Mouse (Mus musculus): ENCODE data around the gene Slc2a6.

The Slc2a6 gene

DNA sequence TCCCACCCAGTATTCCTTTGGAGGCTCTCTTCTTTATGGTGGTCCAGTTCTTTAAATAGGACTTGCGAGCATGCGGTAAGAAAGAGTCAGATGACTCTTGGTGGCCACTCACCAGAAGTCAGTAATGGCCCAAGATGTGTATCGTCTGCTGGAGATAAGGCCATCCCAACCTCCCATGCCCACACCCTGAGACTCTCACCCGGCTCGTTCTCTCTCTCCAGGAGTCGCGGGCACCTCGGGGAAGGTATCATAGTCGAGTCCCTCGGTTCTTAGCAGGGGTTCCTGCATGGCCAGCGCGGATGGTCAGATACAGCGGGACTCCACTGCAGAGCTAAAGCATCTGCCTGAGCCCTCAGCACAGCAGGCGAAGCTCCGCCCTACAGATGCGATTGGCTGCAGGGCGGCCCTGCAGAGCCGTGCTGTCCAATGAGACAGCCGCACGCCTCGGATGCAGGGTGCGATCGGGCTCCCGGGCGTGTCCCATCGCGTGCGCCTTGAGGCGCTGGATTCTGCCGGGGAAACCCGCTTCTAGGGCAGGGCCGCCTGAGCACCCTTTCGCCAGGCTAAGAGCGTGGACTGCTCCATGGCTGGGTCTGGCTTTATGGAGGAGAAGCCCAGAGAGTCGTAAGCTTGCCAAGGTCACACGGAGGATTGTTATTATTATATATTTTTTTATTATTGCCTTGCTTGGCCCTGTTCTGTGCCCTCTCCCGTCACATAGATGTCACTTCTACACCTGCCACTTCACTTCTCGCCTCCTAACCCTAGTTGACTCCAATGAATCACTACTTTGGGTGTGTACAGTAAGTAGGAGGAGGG, at the start of gene Slc2a6:
Slc2a6 (minus strand) TSS at position 381 of the 819 bp plus-strand sequence.
- peak; percentile 56 for DNase-seq (ENCODE audit: low spot score)

DNA sequence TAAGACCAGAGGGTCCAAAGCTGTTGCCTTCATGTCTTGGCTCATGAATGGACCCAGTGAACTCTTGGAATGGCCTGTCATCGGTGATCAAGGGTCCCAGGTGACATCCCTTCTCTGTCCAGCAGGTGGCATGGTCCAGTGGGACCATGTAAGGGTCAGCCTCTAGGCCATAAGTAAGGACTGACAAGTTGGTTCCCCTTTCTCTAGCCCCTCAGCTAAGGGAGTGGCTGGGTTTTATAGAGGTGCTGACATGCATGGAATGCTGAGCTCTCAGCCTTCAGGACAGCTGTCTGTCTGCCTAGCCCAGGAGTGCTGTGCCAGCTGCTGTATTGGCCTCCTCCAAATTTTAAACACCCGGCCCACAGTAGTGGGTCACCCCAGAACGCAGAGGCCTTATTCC, 47.7 kb upstream of the Slc2a6 start:
- no peak for DNase-seq (ENCODE audit: low spot score)

DNA sequence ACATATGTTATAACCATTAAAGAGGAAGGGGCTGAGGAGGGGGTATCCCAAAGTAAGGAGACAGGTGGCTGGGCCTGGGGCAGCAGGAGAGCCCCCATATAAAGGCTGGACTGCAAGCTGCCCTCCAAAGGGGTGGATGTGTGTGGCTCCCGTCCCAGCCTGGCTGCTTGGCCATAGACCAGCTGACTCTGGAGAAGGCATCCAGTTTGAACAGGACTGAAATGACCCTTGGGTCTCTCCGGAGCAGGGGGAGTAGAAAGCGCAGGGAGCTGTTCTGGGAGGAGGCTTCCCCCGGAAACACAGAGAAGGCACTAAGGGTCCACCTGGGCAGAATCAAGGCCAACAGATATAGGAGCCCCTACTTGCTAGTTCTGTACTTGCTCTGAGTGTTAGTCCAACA, 47.0 kb upstream of the Slc2a6 start:
- no peak for DNase-seq (ENCODE audit: low spot score)

DNA sequence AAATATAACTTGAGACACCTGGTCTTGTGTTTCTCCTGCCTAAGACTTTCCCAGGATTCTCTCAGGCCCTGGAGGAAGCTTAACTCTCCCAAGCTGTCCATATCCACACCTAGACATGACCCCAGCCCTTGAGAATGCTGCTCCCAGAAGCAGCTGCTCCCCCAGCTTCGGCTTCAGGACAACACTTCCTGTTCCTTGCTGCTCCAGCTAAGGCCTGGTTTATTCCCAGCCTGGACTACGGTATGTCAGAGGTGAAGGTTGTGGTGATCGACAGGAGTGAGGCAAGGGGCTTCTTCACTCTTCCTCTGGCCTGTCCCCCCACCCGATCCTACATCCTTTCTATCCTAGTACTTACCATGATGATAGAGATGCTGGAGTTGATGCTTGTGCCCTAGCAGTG, 45.6 kb upstream of the Slc2a6 start:
- no peak for DNase-seq (ENCODE audit: low spot score)

DNA sequence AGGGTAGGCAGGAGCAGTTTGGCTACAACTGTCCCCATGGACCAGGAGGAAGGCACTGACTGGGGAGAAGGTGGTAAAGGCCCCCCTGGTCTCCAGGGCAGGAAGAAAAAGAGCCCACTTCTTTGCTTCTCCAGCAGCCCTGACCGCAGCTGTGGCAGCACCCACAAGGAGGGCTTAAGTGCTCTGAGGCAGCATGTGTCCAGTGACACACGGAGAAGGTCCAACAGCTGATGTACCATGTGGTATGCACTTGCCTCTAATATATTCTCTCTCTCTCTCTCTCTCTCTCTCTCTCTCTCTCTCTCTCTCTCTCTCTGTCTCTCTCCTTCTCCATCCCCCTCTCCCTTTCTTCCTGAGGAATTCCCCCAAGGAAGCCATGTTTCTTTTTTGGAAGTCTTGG, 44.2 kb upstream of the Slc2a6 start, which contains the start of gene Mymk:
Mymk (minus strand) TSS at position 202 of the 400 bp plus-strand sequence.
- no peak for DNase-seq (ENCODE audit: low spot score)

DNA sequence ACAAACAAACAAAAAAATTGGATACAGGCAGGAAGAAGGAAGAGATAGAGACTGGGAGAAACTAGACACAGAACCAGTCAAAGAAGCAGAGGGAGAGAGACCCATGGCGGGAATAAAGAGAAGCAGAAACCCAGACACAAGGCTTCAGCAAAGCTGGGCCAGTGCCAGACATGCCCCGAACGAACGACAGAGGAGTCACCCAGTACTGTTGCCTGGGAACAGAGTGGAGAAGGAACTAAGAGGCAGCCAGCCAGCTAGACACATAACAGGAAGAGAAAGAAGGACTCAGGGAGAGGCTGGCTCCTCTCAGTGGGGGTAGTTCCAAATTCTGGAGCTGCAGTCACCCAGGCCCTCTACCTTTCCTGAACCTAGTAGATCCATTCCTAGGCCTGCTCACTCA, 43.3 kb upstream of the Slc2a6 start:
- no peak for DNase-seq (ENCODE audit: low spot score)

DNA sequence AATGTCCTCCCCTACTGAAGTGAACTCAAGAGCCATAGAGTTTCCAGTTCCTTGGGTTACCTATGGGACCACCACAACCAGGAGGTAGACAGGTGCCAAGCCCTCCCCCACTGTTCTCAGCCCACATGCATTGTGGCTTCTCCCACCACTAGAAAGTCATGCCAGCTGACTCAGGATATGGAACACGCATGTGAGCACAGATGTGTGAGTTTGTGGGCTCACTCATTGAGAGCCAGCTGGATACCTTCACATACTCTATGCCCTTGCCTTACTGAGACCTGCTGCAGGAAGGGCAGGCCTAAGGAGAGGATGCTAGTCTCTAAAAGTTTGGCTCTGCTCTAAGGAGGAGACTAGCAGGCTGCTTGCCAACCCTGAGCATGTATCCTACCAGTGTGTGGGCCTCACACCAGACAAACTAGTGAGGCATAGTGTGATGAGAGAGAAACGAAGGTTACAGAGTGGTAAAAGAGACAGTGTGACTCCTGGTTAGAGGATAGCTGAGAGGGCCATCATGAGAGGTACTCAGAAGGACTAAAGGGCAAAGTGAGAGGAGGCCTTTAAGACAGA, 42.5 kb upstream of the Slc2a6 start:
- no peak for DNase-seq (ENCODE audit: low spot score)

DNA sequence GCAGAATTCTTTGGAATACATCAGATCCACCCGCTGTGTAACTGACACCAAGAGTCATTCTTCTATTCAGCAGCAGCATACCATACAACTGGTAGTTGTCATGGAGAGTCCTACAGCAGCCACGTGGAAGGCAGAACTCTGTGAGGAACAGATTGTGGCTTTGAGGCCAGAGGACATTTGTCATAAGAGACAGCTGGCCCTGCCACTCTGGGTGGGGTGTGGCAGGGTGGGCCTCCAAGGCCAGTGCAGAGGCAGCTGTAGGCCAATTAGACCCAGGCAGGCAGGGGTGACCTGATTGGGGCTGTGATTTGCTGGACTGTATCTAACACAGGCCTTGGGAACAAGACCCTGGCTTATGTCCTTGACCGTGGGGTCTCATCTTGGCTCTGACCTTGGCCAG, 41.8 kb upstream of the Slc2a6 start:
- no peak for DNase-seq (ENCODE audit: low spot score)

DNA sequence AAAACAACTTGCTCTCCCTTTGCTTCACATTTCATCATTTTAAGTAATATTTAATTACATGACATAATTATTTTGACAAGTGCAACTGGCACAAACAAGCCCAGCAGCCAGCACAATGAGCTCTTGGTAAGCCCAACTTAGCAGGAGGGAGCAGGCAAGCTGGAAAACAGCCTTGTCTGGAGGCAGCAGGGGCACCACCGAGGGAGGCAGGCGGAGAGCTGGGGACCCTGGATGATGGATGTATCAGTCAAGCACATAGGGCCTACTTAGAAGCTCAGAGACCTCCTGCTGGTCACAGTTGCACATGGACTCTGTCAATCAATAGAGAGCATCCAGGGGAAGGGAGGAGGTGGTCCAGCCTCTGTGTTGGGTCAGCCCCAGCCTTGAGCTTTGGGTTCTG, 40.2 kb upstream of the Slc2a6 start:
- no peak for DNase-seq (ENCODE audit: low spot score)

DNA sequence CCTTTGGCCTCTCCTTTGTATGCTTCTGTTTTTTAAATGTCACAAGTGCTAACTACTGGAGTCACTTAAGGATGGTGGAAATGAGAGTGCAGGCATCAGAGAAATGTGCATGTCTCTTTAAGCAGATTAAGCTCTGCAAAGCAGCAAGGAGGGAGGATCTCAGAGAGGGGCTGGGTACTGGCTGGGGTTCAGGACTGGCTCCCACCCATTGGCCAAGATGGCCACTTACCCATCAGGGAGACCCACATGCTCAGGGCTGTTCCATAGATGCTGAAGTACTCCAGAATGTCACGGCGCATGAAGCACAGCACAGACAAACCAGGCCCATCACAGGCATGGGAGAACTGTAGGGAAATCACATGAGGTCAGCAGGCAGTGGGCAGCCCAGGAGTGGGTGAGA, 39.3 kb upstream of the Slc2a6 start:
- DNase-seq (ENCODE audit: low spot score), result no peak

DNA sequence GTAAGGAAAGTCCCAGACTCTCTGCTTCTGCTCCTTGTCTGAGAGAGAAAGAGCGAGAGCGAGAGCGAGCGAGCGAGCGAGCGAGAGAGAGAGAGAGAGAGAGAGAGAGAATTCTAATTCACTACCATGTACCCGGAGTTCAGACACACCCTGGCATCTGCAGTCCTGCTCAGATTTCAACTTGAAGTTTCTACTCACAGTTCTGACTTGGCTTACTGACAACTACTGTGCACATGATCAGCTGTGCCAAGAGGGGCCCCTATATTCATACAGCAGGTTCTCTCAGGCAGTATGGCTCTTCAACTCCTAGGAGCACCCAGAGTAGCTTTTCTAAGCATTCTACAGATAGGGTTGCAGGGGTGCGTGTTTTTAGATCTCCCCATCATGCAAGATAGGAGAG, 31.4 kb upstream of the Slc2a6 start:
- DNase-seq (ENCODE audit: low spot score), result no peak

DNA sequence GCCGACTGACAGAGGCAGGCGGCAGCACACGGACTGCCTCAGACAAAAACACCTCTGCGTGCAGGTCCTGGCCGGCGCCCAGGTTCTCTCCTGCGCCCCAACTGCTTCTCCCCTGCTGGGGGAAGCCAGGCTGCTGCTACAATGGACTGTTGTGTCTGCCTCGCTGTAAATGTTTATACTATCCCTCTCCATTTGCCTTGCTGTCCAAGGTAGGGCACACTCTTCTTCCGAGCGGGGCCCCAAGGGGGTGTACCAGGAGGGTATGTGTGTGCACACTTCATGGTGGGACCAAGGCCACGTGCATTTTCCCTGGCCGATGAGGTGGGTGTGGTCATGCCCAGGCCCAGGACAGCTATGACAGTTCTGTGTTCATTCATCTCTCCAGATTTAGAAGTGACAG, 31.0 kb upstream of the Slc2a6 start:
- DNase-seq (ENCODE audit: low spot score), result no peak

DNA sequence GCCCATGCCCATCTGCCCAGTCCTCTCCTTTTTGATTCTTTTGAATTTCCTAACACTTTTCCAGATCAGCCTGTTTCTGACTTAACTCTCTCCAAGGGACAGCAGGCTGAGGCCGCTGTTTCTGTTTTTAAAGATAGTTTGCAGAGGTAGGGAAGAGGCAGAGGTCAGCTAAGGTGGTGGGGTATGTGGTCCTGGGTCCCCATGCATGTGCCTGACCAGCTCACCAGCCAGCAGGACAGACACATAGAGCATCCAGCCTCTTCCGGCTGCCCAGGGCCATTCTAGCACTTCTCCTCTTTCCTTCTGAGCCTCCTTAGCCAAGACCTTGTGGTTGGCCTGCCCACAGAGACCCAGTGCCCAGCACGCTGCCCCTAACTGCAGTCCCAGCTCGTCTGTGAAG, 30.5 kb upstream of the Slc2a6 start:
- no peak for DNase-seq (ENCODE audit: low spot score)

DNA sequence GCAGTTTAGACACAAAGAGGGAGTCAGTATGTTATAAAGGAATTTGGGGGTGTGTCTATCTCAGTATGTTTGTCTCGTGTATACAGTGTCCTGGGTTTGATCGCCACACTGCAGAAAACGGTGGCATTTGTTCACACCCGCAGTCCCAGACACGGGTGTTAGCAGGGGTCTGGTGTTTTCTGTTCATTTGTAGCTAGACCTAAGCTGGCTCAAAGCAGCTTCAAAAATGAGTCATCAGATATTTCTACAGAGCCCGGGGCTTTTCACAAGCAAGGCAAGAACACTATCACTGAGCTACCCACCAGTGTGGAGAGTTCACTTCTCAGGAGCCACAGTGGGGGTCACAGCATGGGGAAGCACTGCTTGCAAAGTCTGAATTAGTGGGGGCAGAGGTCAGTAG, 21.6 kb upstream of the Slc2a6 start:
- DNase-seq (ENCODE audit: low spot score), result no peak

DNA sequence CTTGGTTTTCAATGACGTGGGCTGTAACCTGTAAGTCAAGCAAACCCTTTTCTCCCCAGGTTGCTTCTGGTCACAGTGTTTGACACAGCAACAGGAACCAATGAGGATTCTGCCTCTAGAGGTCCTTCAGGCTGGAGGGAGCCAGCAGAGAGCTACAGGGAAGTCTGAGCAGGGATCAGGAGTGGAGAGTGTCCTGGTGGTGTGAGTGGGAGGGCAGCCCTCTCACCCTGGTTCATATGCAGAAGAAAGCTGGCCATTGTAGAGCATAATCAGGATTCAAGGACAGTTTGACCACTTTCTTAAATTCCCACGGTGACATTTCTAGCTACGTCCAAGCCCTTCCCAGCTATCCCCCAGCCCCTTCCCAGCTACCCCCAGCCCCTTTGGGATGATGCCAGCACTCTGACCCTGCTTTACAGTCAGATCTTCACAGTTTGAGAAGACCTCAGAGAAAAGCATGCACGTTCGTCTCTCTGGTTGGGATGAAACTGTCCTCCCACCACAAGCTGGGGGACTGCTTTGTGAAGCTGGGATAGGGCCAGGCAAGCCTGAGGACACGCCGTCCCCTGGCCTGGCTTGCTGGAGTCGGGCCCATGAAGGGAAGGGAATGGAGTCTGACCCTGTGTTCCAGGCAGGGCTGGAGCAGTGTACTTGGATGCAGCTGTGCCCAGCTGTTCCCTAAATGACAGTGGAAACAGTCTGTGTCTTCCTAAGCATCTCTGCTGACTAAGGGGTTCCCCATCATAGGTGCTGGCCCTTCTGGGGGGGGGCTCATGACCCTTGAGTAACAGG, 18.4 kb upstream of the Slc2a6 start:
- no peak for DNase-seq (ENCODE audit: low spot score)

DNA sequence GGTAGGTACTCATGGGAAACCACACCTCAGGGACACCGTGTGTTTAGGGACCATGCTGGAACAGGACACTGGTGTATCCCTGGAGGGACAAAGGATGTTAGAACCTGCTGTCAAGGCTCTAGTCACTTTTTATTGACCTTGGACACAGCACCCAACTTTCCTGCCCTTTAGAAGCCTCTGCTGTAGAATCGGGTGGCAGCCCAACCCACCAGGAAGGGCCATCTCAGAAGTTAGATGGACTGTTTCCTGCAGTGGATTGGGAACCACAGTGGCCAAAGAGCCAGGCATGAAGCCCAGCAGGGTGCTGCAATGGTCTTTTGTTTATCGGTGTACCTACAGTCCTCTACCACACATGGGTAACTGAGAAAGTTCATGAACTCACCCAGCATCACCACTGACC, 16.8 kb upstream of the Slc2a6 start:
- DNase-seq (ENCODE audit: low spot score), result no peak

DNA sequence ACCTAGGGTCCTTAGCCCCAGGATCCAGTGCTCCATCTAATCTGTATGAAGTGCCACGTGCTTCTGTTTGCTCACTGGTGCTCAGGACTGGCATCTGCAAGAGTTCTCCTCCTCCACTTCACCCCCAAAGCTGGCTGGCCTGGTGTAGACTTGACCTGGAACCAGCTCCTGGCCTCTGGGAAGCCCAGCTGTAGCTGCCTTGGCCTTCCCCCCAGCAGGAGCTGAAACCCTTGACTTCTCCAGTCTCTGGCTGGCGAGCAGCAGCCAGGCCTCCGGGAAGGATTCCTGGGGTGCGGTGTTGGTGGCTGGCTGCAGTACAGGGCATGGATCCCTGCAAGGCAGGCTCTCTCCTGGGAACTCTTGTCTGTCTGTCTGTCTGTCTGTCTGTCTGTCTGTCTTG, 16.4 kb upstream of the Slc2a6 start:
- no peak for DNase-seq (ENCODE audit: low spot score)

DNA sequence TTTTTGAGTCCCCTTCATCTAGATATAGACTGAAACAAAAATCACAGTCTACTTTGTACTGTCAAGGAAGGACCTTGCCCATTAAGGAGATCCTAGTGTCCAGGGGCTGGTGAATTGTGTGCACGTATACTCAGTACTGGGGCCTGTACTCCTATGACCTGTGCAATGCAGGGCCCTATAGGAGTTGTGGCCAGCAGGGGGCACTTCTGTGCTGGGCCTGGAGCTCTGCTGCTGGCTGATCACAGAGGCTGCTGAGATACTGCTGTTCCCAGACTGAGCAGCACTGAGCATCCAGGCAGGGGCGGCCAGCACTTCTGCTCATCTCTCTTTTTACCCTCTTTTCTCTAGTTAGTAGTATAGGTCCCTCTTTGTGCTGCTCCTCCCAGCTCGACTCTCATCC, 15.7 kb upstream of the Slc2a6 start:
- peak; percentile 61 for DNase-seq (ENCODE audit: low spot score)

DNA sequence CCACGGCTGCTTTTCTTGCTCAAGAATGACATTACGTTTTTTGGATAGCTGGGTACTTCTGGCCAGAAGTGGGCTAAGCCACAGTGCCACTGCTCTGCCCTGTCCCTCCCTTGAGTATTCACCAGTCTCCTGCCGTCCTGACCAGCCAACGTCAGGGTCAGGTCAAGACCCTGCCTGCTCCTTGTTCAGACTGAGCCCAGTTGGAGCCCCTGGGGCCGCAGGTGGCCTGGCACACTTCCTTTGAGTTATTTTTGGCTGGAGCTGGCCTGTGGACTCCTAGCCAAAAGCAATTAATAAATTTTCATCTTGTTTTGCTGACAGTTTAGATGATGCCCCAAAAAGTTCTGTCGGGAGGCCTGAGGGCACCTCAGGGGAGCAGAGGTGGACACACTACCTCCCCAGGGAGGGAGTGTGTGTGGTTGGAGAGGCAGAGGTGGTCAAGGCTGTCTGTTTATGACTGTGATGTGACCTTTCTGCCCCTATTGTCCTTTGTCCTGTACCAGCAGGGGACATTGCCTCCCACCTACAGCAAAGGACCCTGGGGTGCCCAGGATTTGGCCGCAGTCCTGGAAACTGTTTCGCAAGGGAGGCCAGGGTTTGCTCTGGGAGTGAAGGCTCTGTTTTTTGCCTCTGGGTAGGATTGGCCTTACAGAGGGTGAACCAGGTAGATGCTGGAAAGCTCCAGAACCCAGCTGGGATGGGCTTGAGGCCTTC, 14.5 kb upstream of the Slc2a6 start:
- DNase-seq (ENCODE audit: low spot score), result no peak

DNA sequence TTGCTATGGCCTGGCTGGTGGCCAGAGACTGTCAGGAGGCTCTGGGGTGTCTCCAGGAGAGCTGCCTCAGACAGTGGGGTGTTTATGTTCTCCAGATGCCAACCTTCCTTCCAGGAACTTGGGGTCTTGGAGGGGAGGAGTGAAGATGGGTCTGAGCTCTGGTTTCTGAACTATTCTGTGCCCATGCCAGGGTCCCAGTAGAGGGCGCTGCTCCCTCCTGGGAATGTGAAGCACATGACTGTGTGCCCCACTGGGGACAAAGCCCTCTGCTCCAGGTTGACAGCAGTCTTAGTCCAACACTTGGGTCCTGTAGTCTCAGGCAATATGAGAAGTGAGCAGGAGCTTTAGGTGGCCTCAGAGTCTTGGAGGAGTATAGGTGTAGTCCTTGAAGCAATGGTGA, 11.5 kb upstream of the Slc2a6 start:
- no peak for DNase-seq (ENCODE audit: low spot score)

DNA sequence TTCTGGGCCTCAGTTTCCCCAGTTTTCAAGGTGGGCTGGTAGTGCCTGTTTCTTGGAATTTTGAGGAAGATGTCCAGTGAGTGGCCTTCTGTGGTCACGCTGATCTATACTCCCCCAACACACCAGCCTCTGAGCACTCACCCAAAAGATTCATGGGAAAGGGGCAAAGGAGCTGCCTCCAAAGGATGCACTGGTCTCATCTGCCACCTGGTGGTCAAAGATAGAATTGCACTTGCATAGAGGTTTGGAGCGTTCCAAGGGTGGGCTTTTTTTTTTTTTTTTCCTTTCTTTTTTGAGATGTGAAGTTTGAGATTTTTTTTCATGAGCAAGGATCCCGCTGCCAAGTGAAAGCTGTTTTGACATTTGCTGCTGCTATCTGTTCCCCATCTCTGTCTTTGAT, 10.8 kb upstream of the Slc2a6 start:
- no peak for DNase-seq (ENCODE audit: low spot score)

DNA sequence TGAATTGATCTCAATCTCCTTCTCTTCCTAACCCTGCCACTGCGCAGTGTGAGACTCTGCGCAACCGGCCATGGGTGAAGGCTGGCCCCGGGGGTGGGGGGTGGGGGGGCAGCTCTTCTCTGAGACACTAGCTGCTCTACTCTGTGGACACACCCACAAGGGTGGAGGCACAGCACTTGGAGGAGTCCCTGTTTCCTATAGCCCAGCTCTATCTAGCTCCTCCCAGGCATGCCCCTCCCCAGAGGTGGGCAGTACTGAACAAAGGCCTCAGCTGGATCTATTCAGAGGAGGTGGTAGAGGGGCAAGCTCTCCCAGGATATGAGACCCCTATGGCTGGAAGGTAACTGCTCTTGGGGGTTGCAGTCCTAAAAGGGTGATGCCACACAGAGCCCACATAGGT, 9.2 kb upstream of the Slc2a6 start:
- DNase-seq (ENCODE audit: low spot score), result no peak

DNA sequence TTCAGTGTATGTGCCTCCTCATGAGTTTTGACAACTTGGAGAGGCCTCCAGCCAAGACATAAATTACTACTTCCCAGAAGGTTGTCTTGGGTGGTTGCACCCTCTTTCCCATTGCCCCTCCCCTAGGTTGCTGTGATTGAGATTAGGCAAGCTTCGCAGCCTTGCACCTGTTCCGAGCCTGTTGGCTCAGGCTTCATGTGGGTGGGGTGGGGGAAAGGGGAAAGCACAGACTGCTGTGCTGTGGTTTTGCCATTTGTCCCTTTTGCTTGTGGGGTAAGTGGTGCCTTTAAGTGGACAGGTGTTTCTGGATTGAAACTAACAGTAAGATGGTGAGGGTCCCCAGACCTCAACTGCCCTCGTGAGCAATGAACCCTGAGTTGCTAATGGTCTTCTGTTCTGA, 8.2 kb upstream of the Slc2a6 start:
- no peak for DNase-seq (ENCODE audit: low spot score)

Measured in ovary, postnatal 10 days (tissue).